Mouse (Mus musculus) cerebellum, adult 2 months (tissue): ENCODE measurements at regions not wholly inside any gene's neighbourhood (a gene's known extent, or its start where the extent isn't known, plus 50 kb on each side); places are given as distances from the start of the nearest gene placed in this dataset.

ENCODE experiments used
- CTCF ChIP-seq: fragments of 200-500 bp; IDR thresholded peaks from 2 replicates; pipeline ENCODE4 v1.5.1; 2011; ENCODE audit warnings: low read depth, mild to moderate bottlenecking, control low read depth, low read length, moderate library complexity, borderline replicate concordance; ENCODE audit not compliant: insufficient read depth
- POLR2A ChIP-seq: fragments of 200-500 bp; IDR thresholded peaks from 2 replicates; pipeline ENCODE4 v1.6.1; 2011; ENCODE audit warnings: low read length, control low read depth, borderline replicate concordance; ENCODE audit not compliant: insufficient read depth

DNA sequence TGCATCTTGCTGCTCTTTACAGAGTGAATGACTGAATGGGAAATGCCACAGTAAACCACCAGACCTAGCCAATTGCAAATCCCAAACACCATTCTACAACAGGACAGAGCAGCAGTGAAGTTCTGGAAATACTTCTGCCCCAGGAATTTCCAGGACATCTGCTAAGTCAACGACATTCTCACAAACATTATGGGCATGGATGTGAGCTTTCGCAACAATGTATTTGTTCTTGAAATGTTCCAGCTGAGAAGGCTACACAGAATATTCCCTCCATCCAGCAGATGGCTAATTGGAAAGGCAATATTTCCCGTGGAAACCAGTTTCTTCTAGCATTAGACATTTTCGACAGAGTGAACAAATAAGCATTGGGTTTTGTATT, 509.0 kb downstream of the Olfm4 start:
- no peak for TF ChIP-seq POLR2A
- no peak for TF ChIP-seq CTCF
